Mouse (Mus musculus) testis, postnatal 10 days (tissue): ENCODE data around the gene Tut1.
"Not testable (repeated sequence)": the region's sequence is repeated elsewhere in the genome, so short reads cannot be mapped to it uniquely, and the experiment has no call there.

Experiments
- DNase-seq: peaks from one replicate; pipeline ENCODE4 v3.0.0; 2021; ENCODE audit warnings: low spot score

Tut1 gene

DNA sequence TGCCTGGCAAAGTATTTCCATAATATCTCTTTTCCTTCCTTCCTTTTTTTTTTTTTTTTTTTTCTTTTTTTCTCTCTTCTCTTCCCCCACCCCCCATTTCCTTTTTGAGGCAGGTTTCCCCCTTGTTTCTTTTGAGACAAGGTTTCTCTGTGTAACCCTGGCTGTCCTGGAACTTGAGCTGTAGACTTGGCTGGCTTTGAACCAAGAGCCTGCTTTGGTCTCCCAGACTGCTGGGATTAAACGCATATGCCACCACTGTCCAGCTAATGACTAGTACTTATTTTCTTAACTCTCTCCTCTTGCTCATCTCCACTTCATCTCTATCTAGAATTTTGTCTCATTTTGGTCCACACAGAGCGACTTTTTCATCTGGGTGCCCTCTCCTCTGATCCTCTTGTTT is 10.6 kb upstream of the Tut1 start:
- no peak for DNase-seq

DNA sequence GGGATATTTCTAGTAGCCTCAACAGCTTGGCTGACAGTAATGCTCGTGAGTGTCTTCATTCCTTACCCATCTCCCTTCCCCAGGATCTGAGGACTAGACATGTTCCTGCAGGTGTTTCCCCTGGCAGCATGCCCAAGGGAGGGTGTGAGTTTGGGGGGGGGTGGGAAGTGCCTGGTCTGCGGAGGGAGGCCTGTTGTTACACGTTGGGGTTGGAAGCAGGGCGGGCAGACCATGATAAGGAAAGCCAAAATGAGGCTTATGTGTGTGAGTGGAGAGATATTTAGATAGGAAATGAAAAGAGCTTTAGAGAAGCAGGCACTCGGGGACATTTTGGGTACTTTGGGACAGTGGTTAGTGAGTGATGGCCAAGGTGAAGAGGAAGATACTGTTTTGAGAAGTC is 9.6 kb upstream of the Tut1 start:
- no peak for DNase-seq

GRCm38 (mm10) chr19:8944750-8945149 is 8.9 kb upstream of the Tut1 start:
- DNase-seq: peak; percentile 92

- DNase-seq: no peak
Observed at GRCm38 (mm10) chr19:8945251-8945650, 8.4 kb upstream of the Tut1 start.

GRCm38 (mm10) chr19:8946929-8947328 is 6.7 kb upstream of the Tut1 start:
- DNase-seq: no peak

GRCm38 (mm10) chr19:8950190-8950589 is 3.5 kb upstream of the Tut1 start:
- DNase-seq: no peak

DNA sequence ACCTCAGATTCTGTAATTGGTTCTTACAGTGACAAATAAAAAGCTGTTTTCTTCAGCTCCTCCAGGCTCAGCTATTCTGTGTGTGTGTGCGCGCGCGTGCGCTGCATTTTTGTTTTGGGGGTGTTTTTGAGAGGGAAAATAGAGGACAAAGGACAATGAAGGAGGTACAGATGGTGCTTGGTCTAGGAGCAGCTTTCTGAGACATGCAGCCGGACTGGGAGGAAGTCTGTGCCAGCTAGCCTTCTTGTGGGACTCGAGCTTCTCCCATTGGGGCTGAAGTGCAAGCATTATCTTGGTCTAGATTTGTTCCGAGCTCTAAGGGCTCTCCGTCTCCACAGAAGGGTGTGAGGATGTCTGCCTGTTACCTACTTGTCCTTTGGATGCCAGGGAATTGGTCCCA is 1.4 kb upstream of the Tut1 start:
- DNase-seq: no peak

GRCm38 (mm10) chr19:8954171-8954570 is 524 bp downstream of the Tut1 start:
- no peak for DNase-seq

DNA sequence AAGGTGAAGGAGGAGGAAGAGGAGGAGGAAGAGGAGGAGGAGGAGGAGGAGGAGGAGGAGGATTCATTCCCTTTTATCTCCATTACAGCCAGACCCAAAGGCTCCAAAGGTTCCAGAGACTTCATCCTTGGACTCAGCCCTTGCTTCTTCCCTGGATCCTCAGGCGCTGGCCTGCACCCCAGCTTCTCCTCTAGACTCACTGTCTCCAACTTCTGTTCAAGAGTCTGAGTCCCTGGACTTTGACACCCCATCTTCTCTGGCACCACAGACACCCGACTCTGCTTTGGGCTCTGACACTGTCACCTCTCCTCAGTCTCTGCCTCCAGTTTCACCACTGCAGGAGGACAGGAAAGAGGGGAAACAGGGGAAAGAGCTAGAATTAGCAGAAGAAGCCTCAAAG is 8.6 kb downstream of the Tut1 start:
- DNase-seq: no peak

- no peak for DNase-seq
Observed at GRCm38 (mm10) chr19:8965075-8965474, 11.4 kb downstream of the Tut1 start.

GRCm38 (mm10) chr19:8965771-8966170 is 12.1 kb downstream of the Tut1 start:
- peak; percentile 62 for DNase-seq

GRCm38 (mm10) chr19:8966198-8966589 is 12.5 kb downstream of the Tut1 start:
- no peak for DNase-seq

GRCm38 (mm10) chr19:8966590-8967372 is 13.1 kb downstream of the Tut1 start, which contains the start of gene Eef1g:
TSS of gene Eef1g (plus strand) at chr19:8967041.
- DNase-seq: peak; percentile 96

- DNase-seq: no peak
Observed at GRCm38 (mm10) chr19:8967373-8967743, 13.7 kb downstream of the Tut1 start.

DNA sequence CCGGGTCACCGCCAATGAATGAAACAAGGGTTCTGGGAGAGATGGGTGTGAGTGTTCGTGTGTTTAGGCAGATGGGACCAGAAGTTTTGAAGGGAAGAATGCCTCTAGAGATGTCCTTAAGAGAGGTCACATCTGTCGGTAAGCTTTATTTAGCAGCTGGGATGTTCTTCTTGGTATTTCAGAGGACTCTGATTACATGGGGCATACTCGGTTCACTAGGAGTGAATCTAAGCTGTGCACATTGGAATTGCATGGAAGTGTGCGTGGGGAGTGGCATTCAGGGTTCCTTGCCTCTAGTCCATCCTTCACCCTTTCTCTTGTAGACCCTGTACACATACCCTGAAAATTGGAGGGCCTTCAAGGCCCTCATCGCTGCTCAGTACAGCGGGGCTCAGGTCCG is 14.2 kb downstream of the Tut1 start:
- DNase-seq: no peak

GRCm38 (mm10) chr19:8972491-8972890 is 18.8 kb downstream of the Tut1 start:
- not testable (repeated sequence) for DNase-seq

DNA sequence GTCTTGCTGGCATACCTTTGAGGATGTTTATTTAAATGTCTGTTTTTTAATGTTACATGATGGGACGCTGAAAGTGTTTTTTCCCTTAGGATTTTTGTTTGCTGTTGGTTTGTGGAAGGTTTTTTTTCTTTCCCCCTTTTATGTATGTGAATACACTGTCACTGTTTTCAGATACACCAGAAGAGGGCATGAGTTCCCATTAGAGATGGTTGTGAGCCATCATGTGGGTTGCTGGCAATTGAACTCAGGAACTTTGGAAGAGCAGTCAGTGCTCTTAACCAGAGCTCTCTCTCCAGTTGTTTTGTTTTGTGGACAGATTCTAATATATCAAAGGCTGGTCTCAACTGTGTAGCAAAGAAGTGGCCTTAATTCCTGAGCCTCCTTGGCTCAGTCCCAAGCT is 21.0 kb downstream of the Tut1 start:
- DNase-seq: no peak

GRCm38 (mm10) chr19:8975491-8975890 is 21.8 kb downstream of the Tut1 start:
- DNase-seq: no peak

DNA sequence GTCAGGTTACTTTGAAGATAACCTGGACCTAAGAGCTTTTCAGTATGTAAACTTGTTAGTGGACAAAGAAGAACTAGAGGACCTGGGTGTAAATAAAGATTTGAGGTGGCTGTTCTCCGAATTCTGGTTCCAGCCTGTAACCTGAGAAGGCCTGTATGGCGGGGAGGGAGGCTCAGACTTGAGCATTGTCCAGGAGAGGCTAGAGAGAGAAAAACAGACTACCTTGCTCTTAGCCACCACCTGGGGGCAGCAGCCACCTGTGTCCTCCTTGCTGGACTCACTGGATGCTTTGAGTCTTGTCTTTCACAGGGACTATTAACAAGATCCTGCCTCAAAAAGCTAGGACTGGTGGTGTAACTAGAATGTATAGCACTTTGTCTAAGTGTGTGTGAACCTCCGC is 22.9 kb downstream of the Tut1 start:
- no peak for DNase-seq

GRCm38 (mm10) chr19:8980771-8981170 is 27.1 kb downstream of the Tut1 start:
- DNase-seq: no peak

GRCm38 (mm10) chr19:8981450-8982168 is 28.0 kb downstream of the Tut1 start:
- no peak for DNase-seq

- no peak for DNase-seq
Observed at GRCm38 (mm10) chr19:8982303-8983149, 28.9 kb downstream of the Tut1 start.
